Mouse (Mus musculus): ENCODE data around the gene Bicral.

DNA sequence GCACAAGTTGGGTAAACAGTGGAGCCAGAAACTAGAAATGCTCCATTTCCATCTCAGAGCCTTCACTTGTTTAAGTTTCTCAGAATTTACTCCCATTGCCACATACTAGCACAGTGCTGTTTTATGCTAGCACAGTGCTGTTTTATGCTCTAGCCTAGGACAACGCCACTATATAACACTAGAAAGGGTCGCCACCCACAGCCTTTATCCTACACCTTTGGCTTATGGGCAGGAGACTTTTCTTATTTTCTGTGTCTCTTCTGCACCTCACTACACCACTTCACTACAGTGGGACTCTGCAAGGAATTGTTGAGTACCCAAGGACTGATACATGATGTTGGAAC is 75.1 kb downstream of the Bicral start:
- TF ChIP-seq CTCF (IDR thresholded peaks at IDR 0.05) (no peak), EP300 (IDR thresholded peaks at IDR 0.05) (no peak)
